Mouse (Mus musculus): ENCODE data around the gene Brd7. TPM values are rescaled to one million over a fixed set of nuclear protein-coding genes. Genes with fewer than 3 reads are reported as not detected.

The Brd7 gene
- 46.3 and 46.6 TPM in 2 replicates for total RNA-seq (2012; rRNA removed)
- 31.9 and 41.1 TPM in 2 replicates for total RNA-seq (2014; rRNA removed)
- polyA plus RNA-seq (2012; ENCODE audit: insufficient read length, low read depth), result 106 and 134 TPM in 2 replicates

DNA sequence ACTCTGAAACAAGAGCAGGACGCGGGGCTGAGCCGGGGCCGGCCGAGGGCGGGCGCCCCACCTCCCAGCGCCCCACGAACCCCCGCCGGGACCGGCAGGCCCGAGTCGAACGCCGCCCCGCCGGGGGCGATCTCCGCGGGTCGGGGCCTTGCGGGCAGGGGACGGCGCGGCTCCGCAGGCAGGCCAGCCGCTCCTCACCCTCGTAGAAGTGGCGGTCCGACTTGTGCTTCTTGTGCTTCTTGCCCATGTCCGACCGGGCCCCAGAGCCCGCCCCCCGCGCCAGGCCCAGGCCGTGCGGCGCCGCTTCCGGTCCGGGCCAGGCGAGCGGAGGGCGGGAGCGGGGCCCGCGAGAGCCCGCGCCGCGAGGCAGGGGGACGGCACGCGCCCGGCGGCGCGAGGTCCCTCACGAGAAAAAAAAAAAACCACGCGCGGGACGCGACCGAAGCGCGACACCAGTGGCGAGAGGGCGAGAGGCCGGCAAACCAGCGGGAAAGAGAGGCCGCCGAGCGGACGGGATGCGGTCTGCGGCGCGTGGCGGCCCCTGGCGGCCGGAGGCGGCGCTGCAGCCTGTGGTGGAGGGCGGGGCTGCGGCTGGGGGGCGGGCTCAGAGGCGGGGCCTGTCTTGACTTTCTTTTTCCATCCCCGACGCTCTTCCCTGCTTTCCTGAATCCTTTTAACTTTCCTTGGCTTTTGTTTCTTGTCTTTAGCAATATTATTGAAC, at the start of gene Brd7:
Gene Brd7, minus strand, starts transcription at position 487 of the 721 bp plus-strand sequence.
- DNase-seq (ENCODE audit: extremely low read depth), result peak; percentile 53
- in situ Hi-C loops (cut with MboI; ENCODE audit: low pct_ligation_motif_present, low pct_unique_long_range_greater_than_20kb, low sequenced_read_pairs) (no loop called here), dilution Hi-C loops (cut with MboI; ENCODE audit: extremely low pct_ligation_motif_present, extremely low pct_unique_long_range_greater_than_20kb, low sequenced_read_pairs) (no loop called here)
- Histone ChIP-seq H3K4me3 (replicated peaks in 1 of 3; ENCODE audit: low read depth in 2 of 3, low read length in 2 of 3, poor library complexity in 1 of 3) (peak within 1 kb of the TSS; percentile 79 to 96 (median 93)), H3K36me3 (replicated peaks in 1 of 2; ENCODE audit: control insufficient read depth in 1 of 2, insufficient read depth in 1 of 2, low read length in 1 of 2) (peaks cover 16 to 28% of the 10 kb centered on the region in 2 experiments), H3K4me2 (ENCODE audit: insufficient read depth, low read depth, poor library complexity, severe bottlenecking) (peak within 1 kb of the TSS; percentile 99), H3K27ac (ENCODE audit: insufficient read depth, low read depth) (peak within 1 kb of the TSS; percentile 35; the same call in 1 of the 2 replicates), H3K79me2 (replicated peaks; ENCODE audit: control insufficient read depth, extremely low read depth, insufficient read depth, poor library complexity, severe bottlenecking) (peaks cover 29% of the 10 kb centered on the region), H3K27me3 (replicated peaks) (peaks cover 8% of the 10 kb centered on the region), H3K9ac (ENCODE audit: insufficient read depth, low read depth) (peak within 1 kb of the TSS; percentile 98), H3K4me1 (ENCODE audit: control insufficient read depth in 1 of 2, insufficient read depth in 2 of 2) (peaks cover 4 to 32% of the 10 kb centered on the region in 2 experiments; a peak in 3 of 4 replicates), H3K9me3 (replicated peaks; ENCODE audit: low read length) (peaks cover 8% of the 10 kb centered on the region)
- TF ChIP-seq GABPA (IDR thresholded peaks at IDR 0.05; ENCODE audit: insufficient replicate concordance, low read depth, low read length) (no peak; the same call in 1 of the 2 replicates), MAFK (IDR thresholded peaks at IDR 0.05; ENCODE audit: insufficient replicate concordance, low read length) (no peak), SIN3A (IDR thresholded peaks at IDR 0.05; ENCODE audit: low read length) (peak; percentile 67; the same call in 1 of the 2 replicates), RAD21 (IDR thresholded peaks at IDR 0.05; ENCODE audit: low read depth, low read length) (no peak), NELFE (IDR thresholded peaks at IDR 0.05; ENCODE audit: low read depth, low read length) (peak; percentile 57; the same call in 1 of the 2 replicates), POLR2A (IDR thresholded peaks at IDR 0.05; ENCODE audit: low read depth, low read length) (peak; percentile 59; the same call in 1 of the 2 replicates), HCFC1 (IDR thresholded peaks at IDR 0.05; ENCODE audit: low read depth, low read length) (peak; percentile 64), POLR2AphosphoS2 (IDR thresholded peaks at IDR 0.05; ENCODE audit: low read depth, low read length) (no peak), ELF1 (IDR thresholded peaks at IDR 0.05; ENCODE audit: low read depth, low read length) (peak; percentile 35; the same call in 1 of the 2 replicates), CTCF (conservative IDR thresholded peaks at IDR 0.05 in 1 of 2, IDR thresholded peaks at IDR 0.05 in 1 of 2; ENCODE audit: low read depth in 2 of 2, low read length in 2 of 2) (peak in 1 of 2 experiments; percentile 64; a peak in 2 of 4 replicates), KAT2A (IDR thresholded peaks at IDR 0.05; ENCODE audit: insufficient replicate concordance, low read length) (0 out of 2 replicates have a peak, but pooled peaks have one; percentile 17), NRF1 (IDR thresholded peaks at IDR 0.05; ENCODE audit: low read depth, low read length) (no peak), MXI1 (IDR thresholded peaks at IDR 0.05; ENCODE audit: low read depth, low read length) (peak; percentile 29; the same call in 1 of the 2 replicates), TBP (conservative IDR thresholded peaks at IDR 0.05; ENCODE audit: low read depth, low read length) (peak; percentile 53; the same call in 1 of the 2 replicates), PAX5 (IDR thresholded peaks at IDR 0.05; ENCODE audit: low read length) (no peak)

GRCm38 (mm10) chr8:88411461-88411860, 49.5 kb upstream of the Brd7 start:
- Histone ChIP-seq H3K9ac (ENCODE audit: insufficient read depth, low read depth) (no peak overlapping the region), H3K4me2 (ENCODE audit: insufficient read depth, low read depth, poor library complexity, severe bottlenecking) (no peak overlapping the region), H3K27ac (ENCODE audit: insufficient read depth, low read depth) (no peak overlapping the region), H3K79me2 (replicated peaks; ENCODE audit: control insufficient read depth, extremely low read depth, insufficient read depth, poor library complexity, severe bottlenecking) (no peaks in the 10 kb centered on the region), H3K9me3 (replicated peaks; ENCODE audit: low read length) (peaks cover 4% of the 10 kb centered on the region), H3K27me3 (replicated peaks) (peaks cover 17% of the 10 kb centered on the region), H3K36me3 (replicated peaks in 1 of 2; ENCODE audit: control insufficient read depth in 1 of 2, insufficient read depth in 1 of 2, low read length in 1 of 2) (no peaks in the 10 kb centered on the region), H3K4me1 (ENCODE audit: control insufficient read depth in 1 of 2, insufficient read depth in 2 of 2) (0 out of 4 replicates have a peak, but pooled peaks cover 0 to 2% of the 10 kb centered on the region in 2 experiments), H3K4me3 (replicated peaks in 1 of 3; ENCODE audit: low read depth in 2 of 3, low read length in 2 of 3, poor library complexity in 1 of 3) (no peak overlapping the region)
- TF ChIP-seq MXI1 (IDR thresholded peaks at IDR 0.05; ENCODE audit: low read depth, low read length), result no peak
- no peak for TF ChIP-seq ETS1 (conservative IDR thresholded peaks at IDR 0.05; ENCODE audit: low read depth, low read length)
- TF ChIP-seq E2F4 (IDR thresholded peaks at IDR 0.05; ENCODE audit: insufficient replicate concordance, low read depth, low read length), result no peak
- TF ChIP-seq SMC3 (IDR thresholded peaks at IDR 0.05; ENCODE audit: low read depth, low read length), result no peak
- no peak for TF ChIP-seq CHD1 (IDR thresholded peaks at IDR 0.05; ENCODE audit: low read depth, low read length)
- TF ChIP-seq RCOR1 (conservative IDR thresholded peaks at IDR 0.05; ENCODE audit: low read depth, low read length), result no peak
- no peak for TF ChIP-seq UBTF (IDR thresholded peaks at IDR 0.05; ENCODE audit: low read depth, low read length)
- no peak for TF ChIP-seq TCF12 (IDR thresholded peaks at IDR 0.05; ENCODE audit: low read depth, low read length)
- no peak for TF ChIP-seq NELFE (IDR thresholded peaks at IDR 0.05; ENCODE audit: low read depth, low read length)
- no peak for TF ChIP-seq MYC (IDR thresholded peaks at IDR 0.05; ENCODE audit: low read depth, low read length)
- TF ChIP-seq CTCF (conservative IDR thresholded peaks at IDR 0.05 in 1 of 2, IDR thresholded peaks at IDR 0.05 in 1 of 2; ENCODE audit: low read depth in 2 of 2, low read length in 2 of 2), result no peak
- TF ChIP-seq ZNF384 (IDR thresholded peaks at IDR 0.05; ENCODE audit: low read depth, low read length), result no peak
- in situ Hi-C loops (cut with MboI; ENCODE audit: low pct_ligation_motif_present, low pct_unique_long_range_greater_than_20kb, low sequenced_read_pairs) (no loop called here), dilution Hi-C loops (cut with MboI; ENCODE audit: extremely low pct_ligation_motif_present, extremely low pct_unique_long_range_greater_than_20kb, low sequenced_read_pairs) (no loop called here)
- DNase-seq (ENCODE audit: extremely low read depth), result no peak
